Mouse (Mus musculus) forebrain, embryonic 10.5 days (tissue): Measurements from ENCODE around the gene 1110051M20Rik. TPM values are rescaled to one million over a fixed set of nuclear protein-coding genes. Genes with fewer than 3 reads are reported as not detected.

Experiments
- DNase-seq: peaks from one replicate; pipeline ENCODE4 v3.0.0-alpha.2; 2017; ENCODE audit warnings: low spot score; ENCODE audit errors: extremely low spot score
- H3K27ac ChIP-seq: fragments of 300-500 bp; sonication (generic); 2 replicates; pipeline ENCODE4 v1.5.1; 2016; ENCODE audit warnings: mild to moderate bottlenecking
- H3K27me3 ChIP-seq: fragments of 300-500 bp; sonication (generic); 2 replicates; pipeline ENCODE4 v1.6.1; 2016; ENCODE audit warnings: mild to moderate bottlenecking; ENCODE audit not compliant: poor library complexity, severe bottlenecking
- H3K36me3 ChIP-seq: fragments of 300-500 bp; sonication (generic); replicated peaks from 2 replicates; pipeline ENCODE4 v1.6.1; 2016; ENCODE audit warnings: mild to moderate bottlenecking, moderate library complexity
- H3K4me1 ChIP-seq: fragments of 300-500 bp; sonication (generic); 2 replicates; pipeline ENCODE4 v1.6.1; 2016
- H3K4me3 ChIP-seq: fragments of 300-500 bp; sonication (generic); 2 replicates; pipeline ENCODE4 v1.5.1; 2016; ENCODE audit warnings: mild to moderate bottlenecking, moderate library complexity
- H3K9me3 ChIP-seq: fragments of 300-500 bp; sonication (generic); 2 replicates; pipeline ENCODE4 v1.6.1; 2016; ENCODE audit warnings: mild to moderate bottlenecking, moderate library complexity
- WGBS: fragments of 180-500 bp; shearing (Covaris S2); methylation state at CpG from one replicate; pipeline ENCODE4 v1.1.7; 2016; 5-methylcytosine and 5-hydroxymethylcytosine counted together
- polyA plus RNA-seq: library from polyadenylated mRNA; unstranded; fragments of >200 nt; fragmentation: Nextera tagmentation; extraction: Ambion mirVana; gene quantifications from 2 replicates; pipeline ENCODE4 v1.2.1, GENCODE M21; 2016

The 1110051M20Rik gene
- polyA plus RNA-seq, 1 experiment from 2014 or later, result 100 TPM

DNA sequence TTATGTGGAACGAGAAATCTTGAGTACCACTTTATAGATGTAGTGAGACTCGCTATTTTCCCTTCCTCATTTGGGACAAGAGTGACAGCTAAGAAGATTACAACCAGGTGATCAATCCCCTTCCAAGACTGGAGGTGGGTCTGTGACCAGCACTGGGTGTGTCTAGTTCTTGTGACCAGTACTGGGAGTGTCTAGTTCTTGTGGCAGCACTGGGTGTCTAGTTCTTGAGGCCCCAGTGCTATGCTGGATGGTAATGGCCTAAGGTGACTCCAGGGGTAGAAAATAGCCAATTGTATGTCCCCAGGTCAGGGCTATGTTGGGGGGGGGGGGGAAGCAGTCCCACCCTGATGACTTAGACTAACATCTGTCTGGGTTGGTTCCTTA is 165.1 kb downstream of the 1110051M20Rik start:
- H3K9me3 ChIP-seq, result no peaks in the 10 kb centered on the region
- no peaks in the 10 kb centered on the region for H3K27me3 ChIP-seq
- H3K4me1 ChIP-seq, result peaks cover 16% of the 10 kb centered on the region
- H3K36me3 ChIP-seq, result peaks cover 50% of the 10 kb centered on the region
- H3K27ac ChIP-seq, result 0 out of 2 replicates have a peak overlapping the region, but pooled peaks have one; percentile 1
- no peak for DNase-seq
- WGBS, result 83% methylated on average over 2 of the region's 2 CpGs
- H3K4me3 ChIP-seq, result no peak overlapping the region

DNA sequence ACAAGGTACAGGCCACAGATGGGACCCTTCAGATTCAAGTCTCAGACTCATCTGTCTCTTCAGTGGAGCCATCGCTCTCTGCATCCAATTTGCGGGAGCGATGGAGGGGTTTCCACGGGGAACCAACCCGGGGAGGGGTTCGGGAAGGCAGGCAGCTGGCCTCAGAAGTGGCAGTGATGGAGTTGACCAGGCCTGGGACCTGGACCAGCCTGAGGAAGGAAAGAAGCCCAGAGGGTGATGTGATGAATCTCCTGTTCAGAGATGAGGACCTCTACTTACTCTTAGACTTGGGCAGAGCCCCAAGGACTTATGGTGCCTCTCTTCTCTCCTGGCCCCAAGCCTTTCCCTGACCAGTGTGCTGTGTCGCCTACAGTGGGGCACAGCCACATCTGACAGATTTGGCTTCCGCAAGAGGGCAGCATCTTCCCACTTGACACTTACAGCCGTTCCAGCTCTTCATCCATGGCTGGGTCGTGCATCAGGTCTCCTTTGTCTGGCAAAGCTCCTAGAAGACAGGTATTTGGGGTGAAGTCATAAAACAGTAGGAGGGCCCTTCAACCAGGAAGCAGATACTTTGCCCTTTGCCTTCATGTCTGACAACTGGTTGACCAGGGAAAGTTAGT is 165.6 kb downstream of the 1110051M20Rik start:
- Histone ChIP-seq H3K36me3 (peaks cover 55% of the 10 kb centered on the region), H3K9me3 (no peaks in the 10 kb centered on the region), H3K4me1 (peaks cover 16% of the 10 kb centered on the region), H3K27ac (0 out of 2 replicates have a peak overlapping the region, but pooled peaks have one; percentile 1), H3K4me3 (no peak overlapping the region), H3K27me3 (no peaks in the 10 kb centered on the region)
- WGBS, result 40% methylated on average over 10 of the region's 10 CpGs
- DNase-seq, result peak; percentile 63

DNA sequence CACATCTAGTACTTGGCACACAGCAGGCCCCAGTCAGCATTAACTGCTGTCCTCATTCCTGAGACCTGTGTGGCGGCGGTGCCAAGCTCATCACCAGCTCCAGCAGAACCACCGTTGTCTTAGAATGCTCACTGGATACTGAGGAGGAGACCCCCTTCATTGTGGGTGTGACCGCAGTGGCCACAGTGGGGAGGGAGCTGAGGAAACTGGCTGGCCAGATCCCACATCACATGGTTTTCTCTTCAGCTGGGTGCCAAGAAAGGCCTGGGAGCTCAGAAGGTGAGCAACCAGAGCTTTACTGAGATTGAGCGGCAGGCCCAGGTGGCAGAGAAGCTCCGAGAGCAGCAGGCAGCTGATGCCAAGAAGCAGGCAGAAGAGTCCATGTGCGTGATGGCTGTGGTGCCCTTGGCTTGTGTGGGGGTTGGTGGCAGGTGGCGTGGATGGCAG is 174.8 kb downstream of the 1110051M20Rik start:
- no peak for DNase-seq
- Histone ChIP-seq H3K4me1 (peaks cover 14% of the 10 kb centered on the region), H3K27ac (no peak overlapping the region), H3K36me3 (peaks cover 84% of the 10 kb centered on the region), H3K9me3 (no peaks in the 10 kb centered on the region), H3K27me3 (no peaks in the 10 kb centered on the region), H3K4me3 (no peak overlapping the region)
- WGBS, result 95% methylated on average over 8 of the region's 8 CpGs

DNA sequence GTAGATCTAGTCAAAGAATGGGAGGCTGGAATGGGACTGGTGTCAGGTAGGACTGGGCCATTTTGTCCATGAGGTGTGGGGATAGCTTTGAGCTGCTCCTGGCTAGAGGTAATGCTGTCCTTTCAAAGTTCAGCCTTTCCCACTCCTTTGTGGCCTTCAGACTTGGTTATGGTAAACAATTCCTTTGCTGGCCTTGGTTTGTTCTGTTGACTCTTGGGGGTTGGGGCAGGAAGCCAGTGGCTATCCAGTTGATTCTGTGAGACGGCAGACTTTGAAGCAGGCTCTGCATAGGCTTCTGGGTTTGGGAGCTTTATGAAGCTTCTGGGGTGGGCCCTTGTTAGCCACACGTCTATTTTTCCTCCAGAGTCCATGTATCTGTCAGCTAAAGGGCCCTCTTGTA is 175.8 kb downstream of the 1110051M20Rik start:
- Histone ChIP-seq H3K4me3 (no peak overlapping the region), H3K4me1 (peaks cover 24% of the 10 kb centered on the region), H3K36me3 (peaks cover 80% of the 10 kb centered on the region), H3K27ac (no peak overlapping the region), H3K9me3 (no peaks in the 10 kb centered on the region), H3K27me3 (no peaks in the 10 kb centered on the region)
- no peak for DNase-seq
- 89% methylated on average over 2 of the region's 2 CpGs for WGBS

DNA sequence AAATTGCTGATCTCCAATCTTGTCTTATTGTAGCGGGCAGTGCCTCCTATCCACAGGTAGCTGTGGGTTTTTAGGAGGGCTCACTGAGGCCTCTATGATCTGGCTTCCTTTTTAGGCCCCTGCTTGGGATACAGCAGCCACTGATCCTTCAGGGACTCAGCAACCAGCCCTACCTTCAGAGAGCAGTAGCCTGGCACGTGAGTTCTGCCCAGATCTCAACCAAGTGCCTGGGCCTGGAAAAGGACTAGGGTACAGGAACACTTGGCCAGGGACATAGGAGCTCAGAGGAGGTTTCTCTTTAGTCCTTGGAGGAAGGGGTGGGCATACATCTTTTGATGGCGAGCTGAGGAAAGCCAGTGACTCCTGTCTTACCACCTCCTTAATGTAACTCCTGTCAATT is 176.5 kb downstream of the 1110051M20Rik start:
- Histone ChIP-seq H3K4me3 (no peak overlapping the region), H3K9me3 (no peaks in the 10 kb centered on the region), H3K27me3 (no peaks in the 10 kb centered on the region), H3K27ac (no peak overlapping the region), H3K4me1 (peaks cover 24% of the 10 kb centered on the region), H3K36me3 (peaks cover 80% of the 10 kb centered on the region)
- WGBS, result 91% methylated on average over 3 of the region's 3 CpGs
- DNase-seq, result no peak

DNA sequence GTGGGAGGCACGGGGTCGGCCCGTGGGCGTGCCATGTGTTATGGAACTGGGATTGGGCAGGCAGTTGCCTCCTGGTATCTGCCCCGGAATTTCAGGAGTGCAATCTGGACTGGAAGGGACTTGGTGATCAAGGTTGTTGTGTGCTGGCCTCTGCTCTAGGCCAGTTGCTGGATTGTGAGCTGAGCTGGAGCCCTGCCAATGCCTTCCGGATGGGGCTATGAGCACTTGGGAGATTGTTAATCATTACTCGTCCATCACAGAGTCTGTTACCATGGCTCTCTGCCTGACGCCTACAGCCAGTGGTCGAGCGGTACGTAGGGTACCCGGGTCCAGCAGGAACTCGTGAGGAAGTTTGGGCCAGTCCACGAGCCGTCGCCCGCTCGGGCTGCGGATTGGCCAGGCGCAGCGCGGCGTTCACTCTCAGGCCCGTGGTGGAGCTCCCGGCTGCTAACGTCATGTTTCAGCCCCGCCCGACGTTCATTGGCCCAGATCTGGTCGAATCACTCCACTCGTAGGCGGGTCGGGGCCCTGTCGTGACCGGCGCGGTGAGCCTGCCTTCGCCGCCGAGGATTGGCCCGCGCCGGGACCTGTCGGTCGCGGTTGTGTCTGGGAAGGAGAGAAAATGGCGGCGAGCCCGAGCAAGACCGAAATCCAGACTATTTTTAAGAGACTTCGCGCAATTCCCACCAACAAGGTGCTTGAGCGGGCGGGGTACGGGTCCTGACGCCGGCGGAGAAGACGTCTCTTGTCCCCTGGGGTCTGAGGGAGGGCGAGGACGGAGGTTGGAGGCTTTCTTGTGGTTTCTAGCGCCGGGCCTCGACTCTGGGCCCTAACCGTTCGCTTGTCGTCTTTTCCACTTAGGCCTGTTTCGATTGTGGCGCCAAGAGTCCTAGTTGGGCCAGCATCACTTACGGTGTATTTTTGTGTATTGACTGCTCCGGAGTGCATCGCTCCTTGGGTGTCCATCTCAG is 179.5 kb downstream of the 1110051M20Rik start, which contains the start of gene Arfgap2:
Gene Arfgap2, plus strand, starts transcription at position 264 of the 971 bp plus-strand sequence.
- WGBS, result 2% methylated on average over 72 of the region's 72 CpGs
- Histone ChIP-seq H3K9me3 (no peaks in the 10 kb centered on the region), H3K4me3 (peak within 1 kb of the TSS; percentile 92), H3K27ac (peak within 1 kb of the TSS; percentile 96), H3K4me1 (peaks cover 24% of the 10 kb centered on the region), H3K36me3 (peaks cover 80% of the 10 kb centered on the region), H3K27me3 (no peaks in the 10 kb centered on the region)
- DNase-seq, result peak; percentile 98

DNA sequence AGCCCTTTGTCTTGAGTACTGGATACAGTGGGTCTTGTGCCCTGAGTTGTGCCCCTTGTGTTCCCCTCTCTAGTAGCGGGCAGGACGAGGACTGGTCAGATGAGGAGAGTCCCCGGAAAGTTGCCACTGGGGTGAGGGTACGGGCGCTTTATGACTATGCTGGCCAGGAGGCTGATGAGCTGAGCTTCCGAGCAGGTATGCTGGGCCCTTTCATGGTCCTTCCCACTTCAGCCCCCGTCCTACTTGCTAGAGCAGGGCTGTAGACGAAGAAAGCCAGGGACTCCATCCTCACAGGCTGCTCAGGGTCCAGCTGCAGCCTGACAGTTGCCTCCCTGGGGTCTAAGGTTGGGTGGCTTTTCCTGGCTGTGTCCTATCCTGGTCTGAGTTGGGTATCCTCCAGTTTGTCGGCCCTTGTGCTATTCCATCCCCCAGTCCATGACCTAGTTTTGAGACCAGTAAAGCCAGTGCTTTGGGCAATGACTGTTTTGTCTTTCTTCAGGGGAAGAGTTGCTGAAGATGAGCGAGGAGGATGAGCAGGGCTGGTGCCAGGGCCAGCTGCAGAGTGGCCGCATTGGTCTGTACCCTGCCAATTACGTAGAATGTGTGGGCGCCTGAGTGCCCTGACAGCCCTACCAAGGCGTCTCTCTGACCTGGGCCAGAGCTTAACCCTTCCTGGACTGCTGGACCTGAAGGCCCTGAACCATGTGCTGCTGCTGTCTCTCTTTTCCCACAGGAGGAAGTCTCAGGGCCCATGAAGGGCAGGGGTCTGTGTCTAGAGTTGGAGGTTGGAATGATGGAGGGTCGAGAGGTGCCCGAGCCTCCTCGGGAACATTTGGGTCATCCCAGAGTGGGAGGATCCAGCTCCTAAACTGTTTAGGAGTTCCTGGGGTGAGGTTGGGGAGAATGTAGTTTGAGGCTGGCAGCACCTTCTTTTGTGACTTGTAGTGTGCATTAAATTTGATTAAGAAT is 180.5 kb downstream of the 1110051M20Rik start:
- peak overlapping the region; percentile 96 for H3K27ac ChIP-seq
- H3K4me1 ChIP-seq, result peaks cover 27% of the 10 kb centered on the region
- peak overlapping the region; percentile 92 for H3K4me3 ChIP-seq
- WGBS, result 89% methylated on average over 17 of the region's 17 CpGs
- DNase-seq, result no peak
- H3K9me3 ChIP-seq, result no peaks in the 10 kb centered on the region
- H3K36me3 ChIP-seq, result peaks cover 71% of the 10 kb centered on the region
- H3K27me3 ChIP-seq, result 0 out of 2 replicates have a peak, but pooled peaks cover 6% of the 10 kb centered on the region

DNA sequence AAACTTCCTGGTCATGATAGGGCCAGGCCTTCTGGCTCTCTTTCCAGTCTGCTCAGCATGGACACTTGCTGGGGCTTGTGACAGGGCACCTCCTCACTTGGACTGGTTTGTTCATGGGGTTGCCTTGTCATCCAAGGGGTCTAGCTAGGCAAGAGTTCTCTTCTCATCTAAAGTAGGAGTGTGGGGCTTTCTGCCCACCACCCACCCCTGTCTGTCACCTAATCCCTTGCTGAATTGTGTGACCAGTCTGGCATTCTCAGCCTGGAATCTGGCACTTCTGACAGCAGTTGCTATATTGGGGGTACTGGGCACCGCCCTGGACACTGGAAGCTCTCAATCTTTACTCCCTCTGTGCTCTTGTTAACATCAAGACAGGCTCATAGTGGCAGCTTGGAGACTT is 185.0 kb downstream of the 1110051M20Rik start:
- WGBS, result 88% methylated on average over 1 of the region's 1 CpGs
- peaks cover 44% of the 10 kb centered on the region for H3K36me3 ChIP-seq
- H3K27ac ChIP-seq, result no peak overlapping the region
- no peak overlapping the region for H3K4me3 ChIP-seq
- peaks cover 39% of the 10 kb centered on the region for H3K27me3 ChIP-seq
- no peaks in the 10 kb centered on the region for H3K9me3 ChIP-seq
- peaks cover 55% of the 10 kb centered on the region for H3K4me1 ChIP-seq
- no peak for DNase-seq

DNA sequence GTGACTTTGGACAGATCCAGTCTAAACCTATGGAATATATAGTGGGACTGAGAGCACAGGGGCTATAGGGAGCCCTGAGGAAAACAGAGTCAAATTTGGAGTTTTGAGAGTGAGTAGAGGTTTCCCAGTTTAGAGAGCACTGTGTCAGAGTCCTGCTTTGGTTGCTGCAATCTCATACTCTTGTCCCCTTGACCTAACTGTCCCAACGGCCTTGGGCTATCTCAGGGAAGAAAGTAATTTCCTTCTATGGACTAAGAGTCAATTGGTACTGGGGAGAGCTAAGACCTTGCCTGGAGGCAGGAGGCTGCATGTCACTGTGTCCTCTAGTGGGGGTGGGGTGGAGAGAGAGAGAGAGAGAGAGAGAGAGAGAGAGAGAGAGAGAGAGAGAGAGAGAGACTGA is 185.7 kb downstream of the 1110051M20Rik start:
- WGBS, result 54% methylated on average over 1 of the region's 1 CpGs
- Histone ChIP-seq H3K27me3 (peaks cover 46% of the 10 kb centered on the region), H3K36me3 (peaks cover 40% of the 10 kb centered on the region), H3K27ac (no peak overlapping the region), H3K4me3 (no peak overlapping the region), H3K4me1 (peaks cover 50% of the 10 kb centered on the region), H3K9me3 (no peaks in the 10 kb centered on the region)
- DNase-seq, result no peak

DNA sequence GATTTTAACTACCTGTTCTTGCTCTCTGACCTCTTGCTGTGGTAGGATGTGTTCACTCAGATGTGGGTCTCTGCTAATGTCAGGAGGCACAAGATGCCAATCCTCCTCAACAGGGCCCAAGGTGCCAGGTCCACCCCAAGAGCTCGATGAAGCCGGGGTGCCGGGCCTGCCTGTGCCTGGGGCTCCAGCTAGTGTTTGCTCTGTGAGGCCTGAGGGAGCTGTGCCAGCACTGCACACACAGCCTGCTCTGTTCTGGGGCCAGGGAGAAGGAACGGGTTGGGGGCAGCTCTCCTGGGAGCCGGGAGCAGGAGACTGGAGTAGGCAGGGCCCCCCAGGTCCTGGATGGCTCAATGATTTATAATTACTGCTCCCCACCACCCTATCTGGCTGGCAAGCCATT is 186.4 kb downstream of the 1110051M20Rik start:
- Histone ChIP-seq H3K27ac (peak overlapping the region; percentile 91), H3K4me3 (peak overlapping the region; percentile 73), H3K9me3 (no peaks in the 10 kb centered on the region), H3K36me3 (peaks cover 32% of the 10 kb centered on the region), H3K27me3 (peaks cover 53% of the 10 kb centered on the region), H3K4me1 (peaks cover 49% of the 10 kb centered on the region)
- WGBS, result 84% methylated on average over 5 of the region's 5 CpGs
- no peak for DNase-seq

DNA sequence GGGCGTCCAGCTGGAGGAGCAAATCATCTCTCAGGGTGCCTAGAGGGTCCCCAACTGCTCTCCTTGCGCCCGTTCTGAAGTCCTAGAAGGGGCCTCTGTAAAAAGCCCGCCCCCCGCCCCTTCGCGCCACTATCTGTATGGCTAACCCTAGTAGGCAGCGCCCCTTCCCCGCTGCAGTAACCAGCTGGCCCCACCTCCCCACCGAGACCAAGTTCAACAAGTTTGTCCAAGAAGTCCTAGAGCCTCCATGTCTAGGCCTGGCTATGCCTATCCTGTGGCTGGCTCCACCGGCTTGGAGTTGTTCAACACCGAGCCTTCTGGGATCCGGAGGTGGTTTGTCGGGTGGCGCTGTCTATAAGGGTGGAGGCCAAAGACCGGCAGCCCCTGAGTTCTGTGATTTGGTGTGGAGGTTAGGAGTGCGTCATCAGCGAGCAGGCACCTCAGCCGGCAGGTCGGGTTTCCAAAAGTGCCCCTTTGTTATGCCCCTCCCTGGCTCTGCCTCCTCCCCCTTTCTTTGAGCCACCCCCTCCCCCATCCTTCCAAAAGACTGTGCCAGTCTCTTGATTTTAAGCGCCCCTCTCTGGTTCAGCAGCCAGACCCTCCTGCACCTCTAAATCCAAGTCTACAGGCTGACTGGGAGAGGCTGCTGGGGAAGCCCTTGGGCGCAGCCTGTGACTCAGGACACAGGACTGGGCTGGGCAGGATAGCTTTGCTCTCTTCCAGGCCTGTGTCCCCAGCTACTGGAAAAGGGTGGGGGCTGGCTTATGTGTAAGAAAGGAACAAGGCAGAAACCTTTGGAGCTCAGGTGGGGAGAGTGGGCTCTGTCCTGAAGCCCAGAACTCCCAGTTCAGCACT is 187.2 kb downstream of the 1110051M20Rik start:
- Histone ChIP-seq H3K4me1 (peaks cover 49% of the 10 kb centered on the region), H3K4me3 (peak overlapping the region; percentile 73), H3K36me3 (peaks cover 25% of the 10 kb centered on the region), H3K27me3 (peaks cover 60% of the 10 kb centered on the region), H3K27ac (peak overlapping the region; percentile 91), H3K9me3 (no peaks in the 10 kb centered on the region)
- DNase-seq, result peak; percentile 73
- WGBS, result 3% methylated on average over 22 of the region's 22 CpGs
